Mouse (Mus musculus) hindbrain, embryonic 11.5 days (tissue): ENCODE measurements around the gene Ang5. TPM values are rescaled to one million over a fixed set of nuclear protein-coding genes. Genes with fewer than 3 reads are reported as not detected.

ENCODE experiments used
- polyA plus RNA-seq: library from polyadenylated mRNA; unstranded; fragments of >200 nt; fragmentation: Nextera tagmentation; extraction: Ambion mirVana; gene quantifications from 2 replicates; pipeline ENCODE4 v1.2.1, GENCODE M21; 2014

The Ang5 gene
- polyA plus RNA-seq, 1 experiment from 2014 or later = not detected

Other genes with a start within 250 kb of the Ang5 start
- not detected in 2 replicates for gene Gm16506, start 229.6 kb upstream of the Ang5 start, polyA plus RNA-seq
- not detected in 2 replicates for gene Gm6526, start 209.2 kb upstream of the Ang5 start, polyA plus RNA-seq
- gene Gm8180, start 172.3 kb upstream of the Ang5 start, polyA plus RNA-seq = not detected in 2 replicates
- gene Ear1, start 81.6 kb upstream of the Ang5 start, polyA plus RNA-seq = not detected in 2 replicates
- not detected in 2 replicates for gene Ear10, start 33.5 kb upstream of the Ang5 start, polyA plus RNA-seq
- gene Gm8113, start 31.7 kb upstream of the Ang5 start, polyA plus RNA-seq = 5.8 and 6.2 TPM in 2 replicates
- not detected in 2 replicates for gene Ang6, start 45.2 kb downstream of the Ang5 start, polyA plus RNA-seq
- gene Ear2, start 145.6 kb downstream of the Ang5 start, polyA plus RNA-seq = not detected in 2 replicates
- not detected in 2 replicates for gene Gm3327, start 166.8 kb downstream of the Ang5 start, polyA plus RNA-seq
- not detected in 2 replicates for gene Gm8212, start 240.6 kb downstream of the Ang5 start, polyA plus RNA-seq